Mouse (Mus musculus): Measurements from ENCODE around the gene Abcc5. TPM values are rescaled to one million over a fixed set of nuclear protein-coding genes. Genes with fewer than 3 reads are reported as not detected.
A peak's percentile ranks its signal among the peaks of the same experiment; 100 is the strongest.
"Not testable (repeated sequence)": the region's sequence is repeated elsewhere in the genome, so short reads cannot be mapped to it uniquely, and the experiment has no call there.

Abcc5 gene
- polyA plus RNA-seq, 1 experiment from 2014 or later = 28.0 TPM

DNA sequence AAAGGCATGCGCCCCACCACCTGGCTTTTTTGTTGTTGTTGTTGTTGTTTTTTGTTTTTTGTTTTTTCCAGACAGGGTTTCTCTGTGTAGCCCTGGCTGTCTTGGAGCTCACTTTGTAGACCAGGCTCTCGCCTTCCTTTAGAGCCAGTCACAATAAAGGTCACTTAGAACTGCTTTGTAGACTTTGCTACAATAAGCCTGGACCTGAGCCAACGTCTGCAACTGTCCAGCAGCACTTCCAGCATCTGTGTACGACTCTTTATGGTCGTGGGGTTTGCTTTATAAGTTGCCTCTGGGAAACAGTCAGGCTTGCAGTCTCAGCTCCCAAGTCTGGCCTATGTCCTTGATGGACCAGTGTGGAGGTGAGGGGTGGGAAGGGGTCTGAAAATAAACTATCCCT lies 45.2 kb downstream of the Abcc5 start:
- Histone ChIP-seq H3K4me1 (ENCODE audit: control insufficient read depth, insufficient read depth, low read length) (no peaks in the 10 kb centered on the region), H3K4me3 (ENCODE audit: low read length) (no peak overlapping the region), H3K9me3 (ENCODE audit: control insufficient read depth, low read length) (no peaks in the 10 kb centered on the region), H3K9ac (ENCODE audit: low read depth, low read length) (no peak overlapping the region), H3K27ac (ENCODE audit: low read length) (no peak overlapping the region), H3K36me3 (ENCODE audit: control insufficient read depth, insufficient read depth, low read length) (peaks cover 3% of the 10 kb centered on the region; the same call in 1 of the 2 replicates), H3K27me3 (replicated peaks; ENCODE audit: control insufficient read depth, insufficient read depth, low read length) (no peaks in the 10 kb centered on the region), H3K4me2 (ENCODE audit: low read depth, low read length) (no peak overlapping the region)
- ATAC-seq = peak; percentile 26
- WGBS = 55% methylated on average over 5 of the region's 5 CpGs

DNA sequence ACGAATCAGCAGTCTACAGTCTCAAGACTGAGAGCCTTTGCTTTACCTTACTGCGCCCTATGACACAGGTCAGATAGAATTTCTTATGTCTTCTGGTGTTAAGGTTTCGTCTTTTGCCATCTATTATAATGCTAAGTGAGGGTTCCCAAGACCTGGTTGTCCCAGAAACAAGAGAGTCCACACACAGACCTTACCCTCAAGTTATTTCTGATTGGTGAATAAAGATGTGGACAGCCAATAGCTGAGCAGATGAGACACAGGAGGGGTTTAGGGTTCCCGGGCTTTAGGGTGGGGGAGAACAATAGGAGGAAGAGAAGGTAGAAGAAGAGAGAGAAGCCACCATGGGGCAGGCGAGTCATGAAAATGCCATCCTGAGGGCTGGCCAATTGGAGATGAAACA lies 50.9 kb downstream of the Abcc5 start:
- Histone ChIP-seq H3K4me1 (ENCODE audit: control insufficient read depth, insufficient read depth, low read length) (no peaks in the 10 kb centered on the region), H3K27ac (ENCODE audit: low read length) (no peak overlapping the region), H3K4me3 (ENCODE audit: low read length) (no peak overlapping the region), H3K9ac (ENCODE audit: low read depth, low read length) (no peak overlapping the region), H3K9me3 (ENCODE audit: control insufficient read depth, low read length) (no peaks in the 10 kb centered on the region), H3K27me3 (replicated peaks; ENCODE audit: control insufficient read depth, insufficient read depth, low read length) (no peaks in the 10 kb centered on the region), H3K36me3 (ENCODE audit: control insufficient read depth, insufficient read depth, low read length) (0 out of 2 replicates have a peak, but pooled peaks cover 3% of the 10 kb centered on the region), H3K4me2 (ENCODE audit: low read depth, low read length) (no peak overlapping the region)
- 90% methylated on average over 5 of the region's 5 CpGs for WGBS
- ATAC-seq = no peak

DNA sequence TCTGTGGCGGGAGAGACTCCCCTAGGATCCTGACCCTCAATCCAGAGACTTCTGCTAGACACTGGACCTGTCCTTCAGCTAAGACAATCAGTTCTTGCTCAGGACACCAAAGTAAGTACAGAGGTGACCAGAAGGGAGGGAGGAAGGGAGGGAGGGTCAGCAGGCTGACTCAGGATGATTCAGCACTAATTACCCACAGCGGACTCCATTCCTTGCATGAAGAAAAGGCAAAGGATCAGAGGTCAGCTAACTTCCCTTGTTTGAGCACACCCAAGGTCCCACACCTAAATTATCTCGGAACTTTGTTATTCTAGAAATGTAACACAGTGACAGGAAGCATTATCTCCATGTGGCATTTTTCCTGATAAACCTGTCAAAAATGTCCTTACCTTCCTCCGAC lies 54.5 kb downstream of the Abcc5 start:
- no peaks in the 10 kb centered on the region for H3K4me1 ChIP-seq (ENCODE audit: control insufficient read depth, insufficient read depth, low read length)
- no peaks in the 10 kb centered on the region; the same call in 1 of the 2 replicates for H3K36me3 ChIP-seq (ENCODE audit: control insufficient read depth, insufficient read depth, low read length)
- H3K9me3 ChIP-seq (ENCODE audit: control insufficient read depth, low read length) = no peaks in the 10 kb centered on the region
- no peak overlapping the region for H3K9ac ChIP-seq (ENCODE audit: low read depth, low read length)
- no peak overlapping the region for H3K4me2 ChIP-seq (ENCODE audit: low read depth, low read length)
- no peak overlapping the region for H3K27ac ChIP-seq (ENCODE audit: low read length)
- 70% methylated on average over 4 of the region's 4 CpGs for WGBS
- peak; percentile 60 for ATAC-seq
- H3K4me3 ChIP-seq (ENCODE audit: low read length) = no peak overlapping the region
- H3K27me3 ChIP-seq (replicated peaks; ENCODE audit: control insufficient read depth, insufficient read depth, low read length) = no peaks in the 10 kb centered on the region

DNA sequence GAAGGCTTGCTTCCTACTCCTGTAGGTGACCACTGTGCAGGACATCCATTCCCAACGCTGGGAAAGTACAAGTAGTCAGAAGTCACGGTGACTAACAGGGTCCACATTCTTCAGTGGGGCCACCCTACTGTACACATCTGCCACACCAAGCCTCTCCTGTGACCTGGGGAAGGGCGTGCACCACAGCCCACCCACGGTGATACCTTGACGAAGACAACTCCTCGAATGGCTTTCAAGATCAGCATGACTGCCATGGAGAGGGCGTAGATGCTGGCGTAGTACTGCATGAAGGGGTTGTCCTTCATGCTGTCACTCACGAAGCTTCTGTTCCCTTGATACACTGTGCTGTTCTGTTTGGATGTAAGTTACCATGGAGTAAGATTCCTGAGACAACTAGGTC lies 58.0 kb downstream of the Abcc5 start:
- Histone ChIP-seq H3K4me1 (ENCODE audit: control insufficient read depth, insufficient read depth, low read length) (no peaks in the 10 kb centered on the region), H3K4me2 (ENCODE audit: low read depth, low read length) (no peak overlapping the region), H3K4me3 (ENCODE audit: low read length) (no peak overlapping the region), H3K27me3 (replicated peaks; ENCODE audit: control insufficient read depth, insufficient read depth, low read length) (no peaks in the 10 kb centered on the region), H3K9me3 (ENCODE audit: control insufficient read depth, low read length) (no peaks in the 10 kb centered on the region), H3K27ac (ENCODE audit: low read length) (no peak overlapping the region), H3K9ac (ENCODE audit: low read depth, low read length) (no peak overlapping the region), H3K36me3 (ENCODE audit: control insufficient read depth, insufficient read depth, low read length) (peaks cover 7% of the 10 kb centered on the region; the same call in 1 of the 2 replicates)
- no peak for ATAC-seq
- 90% methylated on average over 9 of the region's 9 CpGs for WGBS

DNA sequence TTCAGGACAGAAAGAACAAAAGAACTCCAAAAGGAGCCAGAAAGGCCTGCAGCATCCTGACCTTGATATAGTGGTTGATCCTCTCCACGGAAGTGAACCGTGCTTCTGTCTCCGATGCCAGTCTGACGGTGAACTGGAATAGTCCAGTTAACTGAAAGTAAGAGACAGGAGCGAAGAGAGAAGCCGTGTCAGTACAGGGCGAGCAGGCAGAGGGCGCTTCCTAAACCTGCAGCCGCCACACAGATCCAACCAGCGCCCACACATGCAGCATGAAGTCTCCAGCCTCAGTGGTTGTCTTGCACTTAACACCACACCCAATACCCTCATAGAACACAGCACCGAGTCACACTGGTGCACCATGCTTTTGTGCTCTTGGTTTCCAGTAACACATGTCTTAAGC lies 64.1 kb downstream of the Abcc5 start:
- 0 out of 2 replicates have a peak, but pooled peaks cover 7% of the 10 kb centered on the region for H3K36me3 ChIP-seq (ENCODE audit: control insufficient read depth, insufficient read depth, low read length)

DNA sequence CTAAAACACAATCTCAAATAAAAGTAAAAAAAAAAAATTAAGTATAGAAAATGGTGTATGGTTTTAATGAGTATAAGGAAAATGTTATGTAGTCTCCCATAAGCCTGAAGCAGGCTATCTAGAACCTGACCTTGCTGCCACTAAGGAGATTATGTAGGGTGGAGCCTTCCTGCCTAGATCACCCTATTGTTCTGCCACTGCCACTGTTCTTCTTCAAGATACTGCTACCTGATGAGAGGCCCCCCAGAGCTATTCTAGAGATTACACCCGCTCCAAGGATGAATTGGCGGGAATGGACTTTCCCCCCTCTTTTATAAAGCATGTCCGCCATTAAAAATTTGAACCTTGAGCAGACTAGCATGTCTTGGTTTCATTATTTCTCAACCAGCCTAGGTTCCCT lies 64.7 kb downstream of the Abcc5 start:
- not testable (repeated sequence) for ATAC-seq; H3K36me3 ChIP-seq (ENCODE audit: control insufficient read depth, insufficient read depth, low read length)

More for the DNA sequence above, 64.1 kb downstream of the Abcc5 start:
- Histone ChIP-seq H3K9ac (ENCODE audit: low read depth, low read length) (no peak overlapping the region), H3K9me3 (ENCODE audit: control insufficient read depth, low read length) (no peaks in the 10 kb centered on the region), H3K4me3 (ENCODE audit: low read length) (no peak overlapping the region), H3K4me2 (ENCODE audit: low read depth, low read length) (no peak overlapping the region), H3K4me1 (ENCODE audit: control insufficient read depth, insufficient read depth, low read length) (no peaks in the 10 kb centered on the region), H3K27me3 (replicated peaks; ENCODE audit: control insufficient read depth, insufficient read depth, low read length) (no peaks in the 10 kb centered on the region), H3K27ac (ENCODE audit: low read length) (no peak overlapping the region)
- 93% methylated on average over 11 of the region's 11 CpGs for WGBS
- ATAC-seq = no peak

DNA sequence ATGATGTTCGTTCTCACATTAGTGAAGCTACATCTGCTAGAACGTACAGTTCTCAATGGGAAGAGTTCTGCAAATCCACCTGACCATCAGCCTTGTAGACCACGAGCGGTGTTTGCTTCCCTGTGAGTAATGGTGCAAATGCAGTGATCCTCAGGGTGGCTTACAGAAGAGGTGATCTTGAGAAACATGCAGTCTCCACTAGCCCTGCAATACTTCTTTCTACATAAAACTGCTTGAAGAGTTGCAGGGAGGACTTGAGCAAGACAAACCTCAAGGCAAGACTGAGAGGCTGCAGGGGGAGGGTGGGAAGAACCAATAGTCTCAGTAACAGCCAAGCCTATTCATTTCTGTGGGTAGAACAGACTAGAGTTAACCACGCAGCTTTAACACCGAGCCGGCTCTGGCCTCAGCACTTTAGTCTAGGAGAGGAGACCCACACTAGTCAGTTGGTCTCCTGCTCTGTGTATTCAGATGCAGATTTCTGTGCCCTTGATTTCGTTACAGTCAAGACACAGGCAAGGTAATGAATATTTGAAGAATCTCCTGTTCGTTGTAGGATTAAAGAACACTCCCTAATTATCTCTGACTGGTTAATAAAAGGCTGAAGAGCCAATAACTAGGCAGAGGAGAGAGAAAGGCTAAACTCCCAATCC lies 66.4 kb downstream of the Abcc5 start:
- ATAC-seq = no peak
- WGBS = 85% methylated on average over 9 of the region's 9 CpGs
- 0 out of 2 replicates have a peak, but pooled peaks cover 10% of the 10 kb centered on the region for H3K36me3 ChIP-seq (ENCODE audit: control insufficient read depth, insufficient read depth, low read length)
- H3K9ac ChIP-seq (ENCODE audit: low read depth, low read length) = no peak overlapping the region
- H3K9me3 ChIP-seq (ENCODE audit: control insufficient read depth, low read length) = no peaks in the 10 kb centered on the region
- no peak overlapping the region for H3K4me2 ChIP-seq (ENCODE audit: low read depth, low read length)
- no peak overlapping the region for H3K4me3 ChIP-seq (ENCODE audit: low read length)
- H3K27me3 ChIP-seq (replicated peaks; ENCODE audit: control insufficient read depth, insufficient read depth, low read length) = no peaks in the 10 kb centered on the region
- no peaks in the 10 kb centered on the region for H3K4me1 ChIP-seq (ENCODE audit: control insufficient read depth, insufficient read depth, low read length)
- H3K27ac ChIP-seq (ENCODE audit: low read length) = no peak overlapping the region

More for the DNA sequence above, 64.7 kb downstream of the Abcc5 start:
- not testable (repeated sequence) for H3K9me3 ChIP-seq (ENCODE audit: control insufficient read depth, low read length); H3K9ac ChIP-seq (ENCODE audit: low read depth, low read length); H3K27me3 ChIP-seq (replicated peaks; ENCODE audit: control insufficient read depth, insufficient read depth, low read length); H3K4me1 ChIP-seq (ENCODE audit: control insufficient read depth, insufficient read depth, low read length); H3K4me2 ChIP-seq (ENCODE audit: low read depth, low read length); H3K27ac ChIP-seq (ENCODE audit: low read length); H3K4me3 ChIP-seq (ENCODE audit: low read length)
- WGBS = 81% methylated on average over 3 of the region's 3 CpGs

DNA sequence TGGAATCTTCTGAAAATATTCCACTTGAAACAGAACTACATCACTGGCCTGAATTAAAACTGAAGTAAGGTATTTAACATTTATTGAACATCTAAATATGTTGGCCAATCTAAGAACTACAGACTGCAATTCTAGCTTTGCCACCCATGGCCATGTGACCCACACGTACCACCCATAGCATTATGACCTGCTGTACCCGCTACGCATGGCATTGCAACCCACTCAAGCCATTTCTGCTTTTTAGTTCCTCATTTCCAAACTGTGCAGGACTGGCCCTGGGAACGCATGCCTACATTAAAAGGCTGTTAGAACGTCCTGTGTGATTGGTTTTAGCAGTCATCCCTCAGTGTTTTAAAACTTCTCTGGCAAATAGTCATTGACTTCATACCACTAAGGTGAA lies 68.4 kb downstream of the Abcc5 start:
- no peak overlapping the region for H3K27ac ChIP-seq (ENCODE audit: low read length)
- 0 out of 2 replicates have a peak, but pooled peaks cover 3% of the 10 kb centered on the region for H3K36me3 ChIP-seq (ENCODE audit: control insufficient read depth, insufficient read depth, low read length)
- no peak for ATAC-seq
- no peak overlapping the region for H3K4me3 ChIP-seq (ENCODE audit: low read length)
- WGBS = 90% methylated on average over 5 of the region's 5 CpGs
- no peaks in the 10 kb centered on the region for H3K27me3 ChIP-seq (replicated peaks; ENCODE audit: control insufficient read depth, insufficient read depth, low read length)
- H3K9me3 ChIP-seq (ENCODE audit: control insufficient read depth, low read length) = no peaks in the 10 kb centered on the region
- H3K4me1 ChIP-seq (ENCODE audit: control insufficient read depth, insufficient read depth, low read length) = no peaks in the 10 kb centered on the region
- no peak overlapping the region for H3K4me2 ChIP-seq (ENCODE audit: low read depth, low read length)
- H3K9ac ChIP-seq (ENCODE audit: low read depth, low read length) = no peak overlapping the region

DNA sequence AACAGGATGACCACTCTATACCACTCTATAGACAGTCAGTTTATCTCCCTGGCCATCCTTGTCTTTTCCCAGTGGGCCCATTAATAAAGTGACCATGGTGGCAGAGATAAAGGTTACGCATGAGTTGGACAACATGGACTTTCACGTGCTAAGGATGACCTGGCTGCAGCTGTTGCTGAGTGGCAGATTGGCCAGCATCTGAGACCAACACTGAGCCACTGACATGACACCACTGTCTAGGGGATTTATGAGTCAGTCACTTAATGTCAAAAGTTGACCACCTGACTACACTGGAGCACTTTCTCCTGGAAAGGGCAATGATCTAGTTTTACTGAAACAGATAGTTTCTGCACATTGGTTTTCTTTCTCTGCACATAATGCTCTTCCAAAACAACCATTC lies 71.4 kb downstream of the Abcc5 start:
- ATAC-seq = no peak
- Histone ChIP-seq H3K27me3 (replicated peaks; ENCODE audit: control insufficient read depth, insufficient read depth, low read length) (no peaks in the 10 kb centered on the region), H3K27ac (ENCODE audit: low read length) (no peak overlapping the region), H3K9me3 (ENCODE audit: control insufficient read depth, low read length) (no peaks in the 10 kb centered on the region), H3K9ac (ENCODE audit: low read depth, low read length) (no peak overlapping the region), H3K4me2 (ENCODE audit: low read depth, low read length) (no peak overlapping the region), H3K4me3 (ENCODE audit: low read length) (no peak overlapping the region), H3K4me1 (ENCODE audit: control insufficient read depth, insufficient read depth, low read length) (no peaks in the 10 kb centered on the region), H3K36me3 (ENCODE audit: control insufficient read depth, insufficient read depth, low read length) (0 out of 2 replicates have a peak, but pooled peaks cover 3% of the 10 kb centered on the region)
- 96% methylated on average over 2 of the region's 2 CpGs for WGBS

DNA sequence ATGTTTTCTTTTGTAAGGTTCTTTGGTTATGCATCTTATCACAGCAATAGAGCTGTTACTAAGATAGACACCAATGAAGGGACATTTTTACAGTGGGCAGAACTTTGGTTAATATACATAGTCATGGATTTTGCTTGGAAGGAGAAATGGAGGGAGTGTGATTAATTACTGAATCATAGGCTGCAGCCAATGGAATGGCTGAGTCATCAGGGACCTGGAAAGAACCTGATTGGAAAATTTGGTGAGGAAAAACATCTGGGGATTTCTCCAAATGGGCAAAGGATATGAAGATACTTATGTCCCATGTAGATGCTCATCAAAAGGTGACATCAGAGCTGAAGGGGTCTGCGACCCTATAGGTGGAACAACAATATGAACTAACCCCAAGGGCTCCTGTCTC lies 72.2 kb downstream of the Abcc5 start:
- H3K36me3 ChIP-seq (ENCODE audit: control insufficient read depth, insufficient read depth, low read length) = 0 out of 2 replicates have a peak, but pooled peaks cover 3% of the 10 kb centered on the region
- WGBS = 94% methylated on average over 1 of the region's 1 CpGs
- H3K4me1 ChIP-seq (ENCODE audit: control insufficient read depth, insufficient read depth, low read length) = no peaks in the 10 kb centered on the region
- no peak overlapping the region for H3K9ac ChIP-seq (ENCODE audit: low read depth, low read length)
- H3K27ac ChIP-seq (ENCODE audit: low read length) = no peak overlapping the region
- no peaks in the 10 kb centered on the region for H3K9me3 ChIP-seq (ENCODE audit: control insufficient read depth, low read length)
- H3K4me3 ChIP-seq (ENCODE audit: low read length) = no peak overlapping the region
- no peak overlapping the region for H3K4me2 ChIP-seq (ENCODE audit: low read depth, low read length)
- no peak for ATAC-seq
- H3K27me3 ChIP-seq (replicated peaks; ENCODE audit: control insufficient read depth, insufficient read depth, low read length) = no peaks in the 10 kb centered on the region
